Mouse (Mus musculus): ENCODE data around the gene Mrpl52.

DNA sequence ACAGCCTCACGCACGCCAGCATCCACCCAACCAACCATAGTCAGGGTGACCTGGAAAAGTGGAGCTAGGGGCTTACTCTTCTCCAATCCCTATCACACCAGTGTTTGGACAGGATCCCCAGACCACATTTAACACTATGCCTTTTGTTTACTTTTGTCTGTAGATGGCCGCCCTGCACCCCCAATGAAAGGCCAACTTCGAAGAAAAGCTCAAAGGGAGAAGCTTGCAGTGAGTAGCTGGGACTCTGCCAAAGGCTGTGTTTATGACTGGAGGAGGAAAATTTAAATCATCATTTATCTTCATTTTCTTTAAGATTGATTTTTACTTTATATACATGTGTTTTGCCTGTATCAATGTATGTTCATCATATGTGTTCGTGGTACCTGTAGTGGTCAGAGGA is 1.7 kb downstream of the Mrpl52 start:
- TF ChIP-seq POLR2A (IDR thresholded peaks at IDR 0.05; ENCODE audit: borderline replicate concordance, insufficient read depth, low read length) = no peak
- TF ChIP-seq CTCF (IDR thresholded peaks at IDR 0.05; ENCODE audit: borderline replicate concordance, insufficient read depth, low read depth, low read length) = no peak
